Mouse (Mus musculus): ENCODE measurements at regions not wholly inside any gene's neighbourhood (a gene's known extent, or its start where the extent isn't known, plus 50 kb on each side); places are given as distances from the start of the nearest gene placed in this dataset.
"Not testable (repeated sequence)": the region's sequence is repeated elsewhere in the genome, so short reads cannot be mapped to it uniquely, and the experiment has no call there.

GRCm38 (mm10) chr6:44010946-44011345, 344.9 kb upstream of the Tpk1 start:
- Histone ChIP-seq H3K4me2 (ENCODE audit: low read length) (no peak overlapping the region), H3K27ac (ENCODE audit: low read length) (no peak overlapping the region), H3K36me3 (ENCODE audit: control insufficient read depth, insufficient read depth, low read length) (no peaks in the 10 kb centered on the region), H3K4me1 (ENCODE audit: control insufficient read depth, insufficient read depth, low read length) (no peaks in the 10 kb centered on the region), H3K9me3 (replicated peaks; ENCODE audit: control insufficient read depth, low read length, poor library complexity, severe bottlenecking) (peaks cover 2% of the 10 kb centered on the region; the same call in 1 of the 2 replicates), H3K4me3 (ENCODE audit: low read depth, low read length) (no peak overlapping the region), H3K27me3 (ENCODE audit: control insufficient read depth, insufficient read depth, low read depth, low read length) (no peaks in the 10 kb centered on the region), H3K9ac (ENCODE audit: low read depth, low read length) (no peak overlapping the region)
- 0 out of 2 replicates have a peak, but pooled peaks have one; percentile 48 for ATAC-seq
- WGBS: 51% methylated on average over 4 of the region's 4 CpGs

GRCm38 (mm10) chr6:44007196-44007595, 341.1 kb upstream of the Tpk1 start:
- H3K4me2 ChIP-seq (ENCODE audit: low read length); H3K9me3 ChIP-seq (replicated peaks; ENCODE audit: control insufficient read depth, low read length, poor library complexity, severe bottlenecking); H3K4me3 ChIP-seq (ENCODE audit: low read depth, low read length); H3K36me3 ChIP-seq (ENCODE audit: control insufficient read depth, insufficient read depth, low read length); ATAC-seq; H3K9ac ChIP-seq (ENCODE audit: low read depth, low read length); H3K27ac ChIP-seq (ENCODE audit: low read length); H3K27me3 ChIP-seq (ENCODE audit: control insufficient read depth, insufficient read depth, low read depth, low read length); H3K4me1 ChIP-seq (ENCODE audit: control insufficient read depth, insufficient read depth, low read length): not testable (repeated sequence)
